Mouse (Mus musculus): ENCODE measurements around the gene Myg1. TPM values are rescaled to one million over a fixed set of nuclear protein-coding genes. Genes with fewer than 3 reads are reported as not detected.

The Myg1 gene
- polyA plus RNA-seq, 1 experiment from 2014 or later: 87.1 TPM

DNA sequence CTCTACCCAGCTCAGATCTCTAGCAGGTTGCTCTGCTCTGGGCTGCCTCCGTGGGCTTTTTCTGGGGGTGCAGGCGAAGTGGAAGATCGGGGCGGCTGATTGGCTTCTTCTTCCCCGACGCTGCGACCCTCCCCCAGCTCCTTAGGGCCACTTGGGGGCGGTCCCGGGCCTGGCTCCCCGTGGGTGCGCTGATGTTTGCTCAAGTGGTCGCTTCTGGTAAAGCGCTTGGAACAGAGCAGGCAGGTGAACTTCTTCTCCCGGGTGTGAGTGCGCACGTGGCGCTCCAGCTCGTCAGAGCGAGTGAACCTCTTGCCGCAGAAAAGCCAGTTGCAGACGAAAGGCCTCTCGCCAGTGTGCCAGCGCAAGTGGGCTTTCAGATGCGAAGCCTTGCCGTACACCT lies 26.6 kb downstream of the Myg1 start:
- ChIA-PET POLR2A (no interaction called here), CTCF (no interaction called here)
- no peak for ATAC-seq
- DNase-seq (ENCODE audit: low read depth, low spot score): no peak
- in situ Hi-C loops (cut with MboI; ENCODE audit: low pct_unique_long_range_greater_than_20kb): no loop called here
- TF ChIP-seq CTCF (IDR thresholded peaks at IDR 0.05): no peak
- no peaks in the 10 kb centered on the region for H3K27me3 ChIP-seq

DNA sequence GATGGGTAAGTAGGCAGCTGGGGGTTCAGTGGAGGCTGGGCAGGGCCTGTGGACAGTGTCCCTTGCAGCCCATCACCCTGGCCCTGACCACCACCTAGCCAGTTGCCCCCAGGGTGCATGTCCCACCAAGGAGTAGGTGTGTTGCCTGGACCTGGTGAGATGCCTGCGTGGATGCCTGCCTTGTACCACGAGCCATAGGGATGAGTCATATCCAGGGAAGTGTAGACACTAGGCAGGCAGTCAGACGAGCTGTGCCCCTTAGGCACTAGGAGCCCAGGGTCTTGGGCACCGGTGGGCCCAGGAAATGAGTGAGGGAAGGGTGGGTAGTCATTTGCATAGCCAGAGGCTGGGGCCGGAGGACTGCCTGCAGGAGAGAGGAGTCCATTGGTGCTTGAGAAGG lies 27.3 kb downstream of the Myg1 start:
- POLR2A ChIA-PET: interaction anchor here (0.6 kb wide), 1 partner anchor 80 kb away, joined by 3 read pairs; no protein-coding TSS in a partner anchor
- TF ChIP-seq CTCF (IDR thresholded peaks at IDR 0.05): no peak
- ATAC-seq (peak; percentile 73), DNase-seq (ENCODE audit: low read depth, low spot score) (no peak)
- CTCF ChIA-PET: interaction anchor here (0.9 to 1.8 kb wide), 4 partner anchors 8 to 41 kb away, joined by 3 to 6 read pairs (median 4); partner anchors contain the start of gene Aaas
- in situ Hi-C loops (cut with MboI; ENCODE audit: low pct_unique_long_range_greater_than_20kb): no loop called here
- H3K27me3 ChIP-seq: no peaks in the 10 kb centered on the region

- POLR2A ChIA-PET: interaction anchor here (0.7 to 1.1 kb wide), 2 partner anchors 10 to 253 kb away, joined by 3 to 4 read pairs; no protein-coding TSS in a partner anchor
- ATAC-seq (no peak), DNase-seq (ENCODE audit: low read depth, low spot score) (no peak)
- TF ChIP-seq CTCF (IDR thresholded peaks at IDR 0.05): no peak
- H3K27me3 ChIP-seq: peaks cover 15% of the 10 kb centered on the region
- in situ Hi-C loops (cut with MboI; ENCODE audit: low pct_unique_long_range_greater_than_20kb): no loop called here
- CTCF ChIA-PET: no interaction called here
Measured at GRCm38 (mm10) chr15:102362648-102363047, 31.1 kb downstream of the Myg1 start.

DNA sequence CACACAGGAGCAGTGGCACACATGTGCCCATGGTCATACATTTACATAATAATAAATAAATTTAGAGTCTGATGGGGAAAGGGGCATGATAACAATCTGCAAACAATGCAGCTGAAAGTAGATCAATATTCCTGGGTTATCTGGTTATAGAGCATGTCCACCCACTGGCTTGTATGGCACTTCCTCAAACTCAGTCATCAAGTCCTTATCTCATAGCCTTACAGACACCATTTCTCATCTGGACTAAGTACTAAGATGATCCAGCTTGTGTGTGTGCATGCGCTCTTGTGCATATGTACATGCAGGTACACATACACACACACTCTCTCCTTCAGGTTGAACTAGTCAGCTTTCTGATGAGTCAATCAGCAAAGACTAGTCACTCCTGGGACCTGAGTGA lies 33.2 kb downstream of the Myg1 start:
- TF ChIP-seq CTCF (IDR thresholded peaks at IDR 0.05): no peak
- no peak for ATAC-seq
- no peak for DNase-seq (ENCODE audit: low read depth, low spot score)
- CTCF ChIA-PET: no interaction called here
- H3K27me3 ChIP-seq: peaks cover 15% of the 10 kb centered on the region
- POLR2A ChIA-PET: no interaction called here
- in situ Hi-C loops (cut with MboI; ENCODE audit: low pct_unique_long_range_greater_than_20kb): no loop called here

- peaks cover 15% of the 10 kb centered on the region for H3K27me3 ChIP-seq
- in situ Hi-C loops (cut with MboI; ENCODE audit: low pct_unique_long_range_greater_than_20kb): no loop called here
- ATAC-seq: no peak
- POLR2A ChIA-PET: no interaction called here
- TF ChIP-seq CTCF (IDR thresholded peaks at IDR 0.05): no peak
- CTCF ChIA-PET: interaction anchor here (0.8 to 1.1 kb wide), 2 partner anchors 11 to 20 kb away, joined by 3 read pairs; no protein-coding TSS in a partner anchor
- DNase-seq (ENCODE audit: low read depth, low spot score): no peak
Measured at GRCm38 (mm10) chr15:102366238-102366637, 34.7 kb downstream of the Myg1 start.

- DNase-seq (ENCODE audit: low read depth, low spot score): no peak
- ChIA-PET CTCF (interaction anchor here (1.1 kb wide), 1 partner anchor 11 kb away, joined by 3 read pairs; no protein-coding TSS in a partner anchor), POLR2A (no interaction called here)
- peaks cover 15% of the 10 kb centered on the region for H3K27me3 ChIP-seq
- ATAC-seq: no peak
- no peak for TF ChIP-seq CTCF (IDR thresholded peaks at IDR 0.05)
- in situ Hi-C loops (cut with MboI; ENCODE audit: low pct_unique_long_range_greater_than_20kb): no loop called here
Measured at GRCm38 (mm10) chr15:102366733-102367344, 35.3 kb downstream of the Myg1 start, which contains the start of gene Sp7. Gene Sp7, minus strand, starts transcription at chr15:102367182.

GRCm38 (mm10) chr15:102369972-102370371 lies 38.5 kb downstream of the Myg1 start:
- DNase-seq (ENCODE audit: low read depth, low spot score) (no peak), ATAC-seq (no peak)
- no peak for TF ChIP-seq CTCF (IDR thresholded peaks at IDR 0.05)
- peaks cover 6% of the 10 kb centered on the region for H3K27me3 ChIP-seq
- ChIA-PET CTCF (no interaction called here), POLR2A (no interaction called here)
- in situ Hi-C loops (cut with MboI; ENCODE audit: low pct_unique_long_range_greater_than_20kb): no loop called here

DNA sequence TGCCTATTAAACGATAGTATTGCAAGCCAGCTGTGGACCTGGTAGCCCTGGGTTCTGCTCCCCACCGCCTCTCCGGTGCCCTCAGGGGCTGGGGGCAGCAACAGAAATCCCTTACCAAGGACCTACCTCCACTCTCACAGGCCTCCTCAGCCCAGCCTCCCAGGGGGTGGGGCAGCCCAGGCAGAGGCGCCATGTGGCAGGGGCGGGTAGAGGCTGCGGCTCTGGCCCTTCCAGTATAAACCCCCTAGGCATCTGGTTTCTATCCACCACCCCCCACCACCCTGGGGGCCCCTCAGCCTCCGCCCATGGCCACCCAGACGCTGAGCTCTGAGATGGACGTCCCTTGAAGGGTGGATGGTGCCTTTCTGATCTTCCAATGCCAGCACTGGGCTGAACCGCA lies 39.2 kb downstream of the Myg1 start:
- no peak for DNase-seq (ENCODE audit: low read depth, low spot score)
- ChIA-PET POLR2A (no interaction called here), CTCF (interaction anchor here (1.0 kb wide), 1 partner anchor 11 kb away, joined by 3 read pairs; no protein-coding TSS in a partner anchor)
- no peak for TF ChIP-seq CTCF (IDR thresholded peaks at IDR 0.05)
- ATAC-seq: no peak
- in situ Hi-C loops (cut with MboI; ENCODE audit: low pct_unique_long_range_greater_than_20kb): no loop called here
- no peaks in the 10 kb centered on the region for H3K27me3 ChIP-seq

- CTCF ChIA-PET: interaction anchor here (0.6 to 2.4 kb wide), 13 partner anchors 17 to 93 kb away, joined by 3 to 11 read pairs (median 4); partner anchors contain the start of gene Aaas
- H3K27me3 ChIP-seq: no peaks in the 10 kb centered on the region
- POLR2A ChIA-PET: interaction anchor here (0.5 to 1.2 kb wide), 2 partner anchors 28 to 29 kb away, joined by 4 read pairs; partner anchors contain the start of gene Sp1
- in situ Hi-C loops (cut with MboI; ENCODE audit: low pct_unique_long_range_greater_than_20kb): loop anchor here (5.0 kb wide), 1 partner anchor 39 kb away; no protein-coding TSS in a partner anchor
- ATAC-seq: peak; percentile 55
- no peak for TF ChIP-seq CTCF (IDR thresholded peaks at IDR 0.05)
- DNase-seq (ENCODE audit: low read depth, low spot score): no peak
Measured at GRCm38 (mm10) chr15:102376453-102377162, 45.1 kb downstream of the Myg1 start.

DNA sequence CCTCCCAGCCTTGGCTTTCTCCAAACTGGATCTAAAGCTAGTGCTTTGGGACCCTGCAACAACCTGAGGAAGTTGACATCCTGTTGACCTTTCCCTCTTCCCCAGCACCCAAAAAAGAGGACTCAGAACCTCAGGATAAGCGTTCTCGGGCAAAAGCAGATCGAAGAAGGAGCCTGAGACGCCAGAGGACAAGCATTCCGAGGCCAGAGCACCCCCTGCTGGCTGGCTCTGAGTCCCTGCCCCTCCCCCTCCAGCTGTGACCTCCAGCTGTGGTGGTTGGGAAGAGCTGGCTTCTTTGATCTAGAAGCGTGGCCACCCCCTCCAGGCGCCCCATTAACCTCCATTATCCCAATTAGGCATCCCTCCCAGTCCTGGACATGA lies 45.6 kb downstream of the Myg1 start:
- ChIA-PET POLR2A (interaction anchor here (0.5 to 1.2 kb wide), 3 partner anchors 23 to 28 kb away, joined by 3 to 4 read pairs (median 4); partner anchors contain the start of gene Sp1), CTCF (interaction anchor here (0.6 to 2.4 kb wide), 16 partner anchors 11 to 94 kb away, joined by 3 to 11 read pairs (median 3); partner anchors contain the start of gene Aaas)
- in situ Hi-C loops (cut with MboI; ENCODE audit: low pct_unique_long_range_greater_than_20kb): loop anchor here (5.0 kb wide), 1 partner anchor 40 kb away; no protein-coding TSS in a partner anchor
- ATAC-seq: peak; percentile 49
- TF ChIP-seq CTCF (IDR thresholded peaks at IDR 0.05): peak; percentile 98
- no peaks in the 10 kb centered on the region for H3K27me3 ChIP-seq
- DNase-seq (ENCODE audit: low read depth, low spot score): no peak
